Mouse (Mus musculus) pancreas, adult 10 weeks (tissue): Measurements from ENCODE around the gene Pias1. TPM values are rescaled to one million over a fixed set of nuclear protein-coding genes. Genes with fewer than 3 reads are reported as not detected.

Experiments
- polyA plus RNA-seq: library from polyadenylated mRNA; stranded (reverse); fragments of 350-450 nt; fragmentation: Illumina TruSeq; extraction: RNeasy Lipid Tissue Mini Kit (QIAGEN cat#74804); gene quantifications from one replicate; pipeline ENCODE4 v1.2.3, GENCODE M21; 2015; ENCODE audit warnings: low read depth, low replicate concordance; ENCODE audit not compliant: insufficient read depth

Pias1 gene
- 6.5 TPM for polyA plus RNA-seq

DNA sequence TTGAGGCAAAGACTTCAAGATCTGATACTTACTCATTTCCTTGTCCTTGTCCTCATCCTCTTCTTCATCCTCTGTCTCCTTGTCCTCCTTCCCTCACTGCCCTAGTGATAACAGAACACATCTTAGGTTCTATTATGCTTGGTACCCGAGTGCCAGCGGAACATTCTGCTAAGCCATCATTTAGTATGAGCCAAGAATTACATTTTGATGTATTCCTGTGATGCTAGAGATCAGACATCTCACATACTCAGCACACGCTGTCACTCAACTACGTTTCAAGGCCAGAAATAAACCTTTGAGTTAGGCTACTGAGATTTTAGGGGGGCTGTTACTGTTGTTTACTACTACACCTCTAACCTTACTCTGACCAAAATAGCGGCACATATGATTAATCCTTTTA is at the start of gene Pias1:
TSS of gene Pias1 (minus strand) at position 101 of the 400 bp plus-strand sequence.

DNA sequence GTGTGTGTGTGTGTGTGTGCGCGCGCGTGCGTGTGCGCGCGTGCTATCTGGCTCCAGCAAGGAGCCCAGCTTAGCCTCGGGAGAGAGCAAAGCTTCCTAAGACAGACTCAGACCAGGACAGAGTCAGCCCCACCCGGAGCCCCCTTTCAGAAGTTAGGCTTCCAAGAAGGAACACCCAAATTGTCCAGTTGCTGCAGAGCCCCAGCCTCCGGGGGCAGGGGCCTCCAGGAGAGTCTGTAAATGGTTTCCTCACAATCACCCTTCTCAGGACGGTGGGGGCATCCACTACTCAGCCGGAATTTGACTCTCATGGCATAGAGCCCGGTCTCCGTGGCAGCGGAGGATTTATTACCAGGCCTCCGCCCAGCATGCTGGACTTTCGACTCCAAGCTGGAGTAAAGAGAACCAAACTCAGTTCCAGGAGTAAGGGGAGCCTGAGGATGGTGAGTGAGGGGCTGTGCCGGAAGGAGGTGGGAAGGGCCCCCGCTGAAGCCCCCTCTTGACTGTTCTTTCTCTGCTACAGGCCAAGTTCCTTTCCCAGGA is 129.9 kb downstream of the Pias1 start, which contains the start of gene Calml4:
TSS of gene Calml4 (plus strand) at position 362 of the 543 bp plus-strand sequence.

DNA sequence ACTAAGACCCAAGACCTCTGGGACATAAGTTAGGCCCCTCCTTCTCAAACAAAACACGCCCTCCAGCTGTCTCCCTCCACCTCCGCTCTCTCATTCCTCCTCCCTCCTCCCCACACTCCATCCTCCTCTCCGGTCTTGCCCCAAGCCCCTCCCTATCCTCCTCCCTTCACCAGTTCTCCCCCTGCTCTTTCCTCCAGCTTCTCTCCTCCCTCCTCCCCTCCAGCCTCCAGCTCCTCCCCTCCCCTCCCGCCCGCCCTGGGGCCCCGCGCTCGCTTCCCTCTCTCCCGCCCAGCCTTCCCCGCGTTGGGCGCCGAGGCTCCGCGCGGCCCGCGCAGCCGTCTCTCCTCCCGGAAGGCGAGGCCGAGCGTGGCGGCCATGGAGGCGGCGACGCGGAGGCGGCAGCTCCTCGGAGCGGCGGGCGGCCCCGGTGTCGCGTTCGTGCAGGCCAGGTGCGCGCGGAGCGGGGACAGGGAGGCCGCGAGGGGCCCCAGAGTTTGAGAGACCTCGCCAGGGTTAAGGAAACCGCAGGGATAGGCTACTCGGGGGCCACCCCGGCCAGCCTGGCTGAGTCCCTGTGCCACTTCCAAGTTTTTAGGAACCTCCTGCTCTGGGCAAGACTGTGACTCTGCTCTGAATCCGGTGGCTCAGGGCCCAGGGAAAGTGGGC is 149.1 kb downstream of the Pias1 start, which contains the start of gene Cln6:
TSS of gene Cln6 (plus strand) at position 280 of the 666 bp plus-strand sequence.

Other genes starting within 250 kb of the Pias1 start
- gene Fem1b, start 176.0 kb downstream of the Pias1 start, polyA plus RNA-seq = 4.4 TPM
- 8.1 TPM for gene Cln6, start 149.1 kb downstream of the Pias1 start, polyA plus RNA-seq
- 1.6 TPM for gene Calml4, start 129.8 kb downstream of the Pias1 start, polyA plus RNA-seq
- gene Skor1, start 161.0 kb upstream of the Pias1 start, polyA plus RNA-seq = not detected